Mouse (Mus musculus) layer of hippocampus, adult 9-10 months (tissue): ENCODE data around the gene Gpr146.
A peak's percentile ranks its signal among the peaks of the same experiment; 100 is the strongest.

Source experiments
- DNase-seq: peaks from one replicate; pipeline ENCODE4 v3.0.0; 2022; ENCODE audit warnings: low spot score

Gene Gpr146

GRCm38 (mm10) chr5:139429818-139430341 lies 52.4 kb downstream of the Gpr146 start:
- no peak for DNase-seq

GRCm38 (mm10) chr5:139432333-139432732 lies 54.8 kb downstream of the Gpr146 start:
- DNase-seq: no peak

DNA sequence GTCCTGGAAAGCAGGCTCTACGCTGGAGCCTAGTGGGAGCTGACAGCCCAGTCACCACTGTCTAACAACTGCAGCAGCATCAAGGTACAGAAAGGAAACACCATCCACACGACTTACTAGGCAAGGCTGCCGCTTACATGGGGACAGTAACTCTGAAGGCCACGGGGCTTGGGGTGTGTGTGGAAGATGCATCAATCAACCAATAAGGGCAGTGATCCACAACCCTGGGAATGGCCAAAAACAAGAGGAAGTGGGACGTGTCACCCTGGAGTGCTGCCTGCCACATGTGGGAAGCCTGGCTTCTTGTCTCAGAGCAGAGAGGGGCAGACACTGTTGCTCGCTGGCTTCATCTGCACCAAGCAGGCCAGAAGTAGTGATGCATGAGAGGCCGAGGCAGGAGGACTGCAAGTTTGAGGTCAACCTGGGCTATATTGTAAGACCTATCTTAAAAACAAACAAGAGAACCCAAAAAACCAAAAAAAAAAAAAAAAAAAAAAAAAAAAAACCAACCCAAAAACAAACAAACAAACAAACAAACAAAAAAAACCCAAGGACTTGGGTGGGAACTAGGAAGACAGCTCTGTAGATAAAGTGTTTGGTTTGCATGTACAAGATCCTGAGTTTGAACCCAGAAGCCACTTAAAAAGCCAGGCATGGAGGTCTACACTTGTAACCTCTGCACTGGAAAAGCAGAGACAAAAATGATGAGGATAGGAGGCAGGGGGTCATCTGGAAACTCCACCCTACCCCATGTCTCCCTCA lies 55.4 kb downstream of the Gpr146 start:
- no peak for DNase-seq

DNA sequence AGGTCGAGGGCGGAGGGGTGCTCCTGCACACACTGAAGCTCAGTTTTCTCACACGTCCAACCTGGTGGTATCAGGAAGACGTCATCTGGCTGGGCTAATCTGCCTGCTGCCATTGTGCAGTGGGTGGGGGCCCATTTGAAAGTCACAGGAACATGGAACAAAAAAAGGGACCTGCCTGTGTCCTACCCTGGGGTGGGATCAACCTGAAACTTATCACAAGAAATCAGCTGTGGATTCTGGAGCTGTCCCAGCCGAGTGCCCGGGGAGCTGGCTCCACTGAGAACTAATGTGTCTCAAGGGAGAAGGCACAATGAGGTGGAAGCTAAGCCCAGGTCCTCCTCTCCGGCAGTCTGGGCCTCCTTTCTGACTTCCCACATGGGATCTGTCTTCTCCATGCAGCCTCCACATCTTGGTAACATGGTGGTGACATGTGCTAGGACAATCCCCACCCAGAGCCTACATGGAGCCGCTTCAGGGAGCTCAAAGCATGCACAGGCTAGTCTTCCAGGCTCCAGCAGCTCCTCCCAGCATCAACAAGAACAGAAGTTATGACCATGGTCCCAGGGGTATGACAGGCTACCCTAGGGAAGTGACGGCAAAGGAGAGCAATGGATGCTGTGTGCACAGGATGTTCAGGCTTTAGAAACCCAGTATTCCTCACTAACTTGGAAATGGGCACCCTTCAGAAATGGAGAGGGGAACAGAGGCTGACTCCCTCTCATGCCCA lies 56.5 kb downstream of the Gpr146 start:
- DNase-seq: no peak

GRCm38 (mm10) chr5:139434940-139435339 lies 57.4 kb downstream of the Gpr146 start:
- DNase-seq: peak; percentile 53

DNA sequence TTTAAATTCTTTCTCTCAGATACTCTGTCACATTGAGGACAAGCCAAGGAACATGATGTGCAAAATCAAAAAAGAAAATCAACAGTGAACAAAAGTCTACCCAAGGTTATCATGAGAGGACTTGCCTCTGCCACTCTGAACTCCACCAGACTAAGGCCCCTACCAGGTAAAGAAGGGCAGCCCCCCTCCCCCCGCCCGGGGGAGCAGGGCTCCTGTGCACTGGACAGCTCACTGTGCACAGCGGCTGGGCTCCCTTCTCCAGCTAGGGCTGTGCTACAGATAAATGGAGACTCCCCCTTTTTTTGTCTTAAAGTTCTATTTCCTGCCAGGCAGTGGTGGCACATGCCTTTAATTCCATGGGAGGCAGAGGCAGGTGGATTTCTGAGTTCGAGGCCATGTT lies 60.3 kb downstream of the Gpr146 start:
- no peak for DNase-seq

- DNase-seq: no peak
Measured at GRCm38 (mm10) chr5:139438440-139438839, 60.9 kb downstream of the Gpr146 start.

- DNase-seq: no peak
Measured at GRCm38 (mm10) chr5:139440451-139440850, 63.0 kb downstream of the Gpr146 start.

- no peak for DNase-seq
Measured at GRCm38 (mm10) chr5:139440926-139441725, 63.6 kb downstream of the Gpr146 start.

DNA sequence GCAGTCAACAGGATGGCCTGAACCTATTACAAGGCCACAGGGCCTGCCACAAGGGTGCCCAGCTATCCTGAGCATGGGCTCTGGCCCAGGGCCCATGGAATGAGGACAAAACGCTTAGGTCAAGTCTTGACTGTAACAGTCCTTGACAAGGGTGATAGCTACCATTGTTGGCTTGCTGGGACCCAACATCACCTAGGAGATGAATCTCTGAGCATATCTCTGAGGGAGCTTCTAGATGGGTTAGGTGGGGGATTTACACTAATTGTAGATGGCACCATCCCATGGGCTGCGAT lies 64.2 kb downstream of the Gpr146 start:
- DNase-seq: no peak

- no peak for DNase-seq
Measured at GRCm38 (mm10) chr5:139442428-139442827, 64.9 kb downstream of the Gpr146 start.

DNA sequence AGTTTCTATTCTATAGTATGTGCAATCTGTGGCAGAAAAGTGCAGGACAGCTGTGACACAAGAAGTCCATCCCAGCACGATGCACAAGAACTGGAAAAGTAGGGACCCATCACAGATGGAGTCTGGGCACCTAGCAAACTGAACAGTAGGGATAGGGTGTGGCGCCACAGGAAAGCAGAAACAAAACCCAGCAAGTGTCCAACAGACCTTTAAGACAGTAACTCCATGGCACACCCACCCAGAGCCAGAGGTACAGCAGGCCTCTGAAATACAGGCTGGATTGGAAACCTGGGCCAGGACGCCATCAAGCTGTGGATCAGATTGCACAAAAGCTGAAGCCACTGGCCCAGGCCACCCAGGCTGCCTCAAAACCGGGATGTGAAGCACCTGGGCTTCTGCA lies 65.5 kb downstream of the Gpr146 start:
- DNase-seq: no peak

DNA sequence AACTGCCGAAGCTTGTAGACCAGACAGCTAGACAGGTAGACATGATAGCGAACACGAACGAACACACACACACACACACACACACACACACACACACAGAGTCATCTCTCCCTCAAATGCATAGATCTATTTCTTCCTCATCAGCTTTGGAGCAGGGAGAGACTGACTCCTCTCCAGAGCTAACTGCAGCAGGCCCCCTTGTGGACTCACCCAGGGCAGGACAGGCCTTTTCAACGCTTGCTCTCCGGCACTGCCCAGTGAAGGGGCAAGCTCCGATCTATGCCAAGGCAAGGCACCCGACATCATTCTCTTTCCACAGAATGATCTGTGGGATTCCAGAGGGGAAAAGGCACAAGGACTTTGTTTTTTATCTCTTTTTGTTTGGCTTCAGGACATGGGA lies 67.8 kb downstream of the Gpr146 start:
- no peak for DNase-seq
